Mouse (Mus musculus): ENCODE measurements around the gene Stox2. TPM values are rescaled to one million over a fixed set of nuclear protein-coding genes. Genes with fewer than 3 reads are reported as not detected.

The Stox2 gene
- polyA plus RNA-seq, 1 experiment from 2014 or later: 14.4 TPM

- no peak overlapping the region for H3K9ac ChIP-seq
- no peak overlapping the region for H3K4me3 ChIP-seq
- H3K4me2 ChIP-seq: no peak overlapping the region
- no peaks in the 10 kb centered on the region for H3K27me3 ChIP-seq
- ATAC-seq (ENCODE audit: insufficient number of reproducible peaks, low FRiP score, low TSS enrichment, low read depth): no peak
- H3K4me1 ChIP-seq: peaks cover 8% of the 10 kb centered on the region
- H3K9me3 ChIP-seq: no peaks in the 10 kb centered on the region
- 61% methylated on average over 7 of the region's 7 CpGs for WGBS
- H3K36me3 ChIP-seq: no peaks in the 10 kb centered on the region
- H3K27ac ChIP-seq: no peak overlapping the region
Measured at GRCm38 (mm10) chr8:47392927-47393326, 53.2 kb downstream of the Stox2 start.

GRCm38 (mm10) chr8:47392290-47392689 lies 53.9 kb downstream of the Stox2 start:
- H3K4me1 ChIP-seq: peaks cover 8% of the 10 kb centered on the region
- H3K27ac ChIP-seq: 0 out of 2 replicates have a peak overlapping the region, but pooled peaks have one; percentile 7
- no peaks in the 10 kb centered on the region for H3K9me3 ChIP-seq
- WGBS: 43% methylated on average over 18 of the region's 18 CpGs
- H3K27me3 ChIP-seq: no peaks in the 10 kb centered on the region
- peak overlapping the region; percentile 19; the same call in 1 of the 2 replicates for H3K4me2 ChIP-seq
- no peaks in the 10 kb centered on the region for H3K36me3 ChIP-seq
- H3K9ac ChIP-seq: no peak overlapping the region
- H3K4me3 ChIP-seq: 0 out of 2 replicates have a peak overlapping the region, but pooled peaks have one; percentile 10
- ATAC-seq (ENCODE audit: insufficient number of reproducible peaks, low FRiP score, low TSS enrichment, low read depth): no peak

- H3K27ac ChIP-seq: no peak overlapping the region
- no peaks in the 10 kb centered on the region for H3K27me3 ChIP-seq
- whole genome bisulfite sequencing: 74% methylated on average over 10 of the region's 10 CpGs
- H3K4me2 ChIP-seq: peak overlapping the region; percentile 19; the same call in 1 of the 2 replicates
- no peak for ATAC-seq (ENCODE audit: insufficient number of reproducible peaks, low FRiP score, low TSS enrichment, low read depth)
- no peaks in the 10 kb centered on the region for H3K9me3 ChIP-seq
- H3K4me3 ChIP-seq: no peak overlapping the region
- no peaks in the 10 kb centered on the region for H3K36me3 ChIP-seq
- H3K9ac ChIP-seq: no peak overlapping the region
- peaks cover 8% of the 10 kb centered on the region for H3K4me1 ChIP-seq
Measured at GRCm38 (mm10) chr8:47391844-47392243, 54.3 kb downstream of the Stox2 start.

- 75% methylated on average over 3 of the region's 3 CpGs for WGBS
- Histone ChIP-seq H3K27me3 (no peaks in the 10 kb centered on the region), H3K27ac (no peak overlapping the region)
Measured at GRCm38 (mm10) chr8:47389430-47389829, 56.7 kb downstream of the Stox2 start.

GRCm38 (mm10) chr8:47388171-47388570 lies 58.0 kb downstream of the Stox2 start:
- Histone ChIP-seq H3K4me1 (peaks cover 8% of the 10 kb centered on the region), H3K27ac (no peak overlapping the region), H3K36me3 (no peaks in the 10 kb centered on the region), H3K9ac (no peak overlapping the region), H3K4me3 (no peak overlapping the region), H3K27me3 (no peaks in the 10 kb centered on the region), H3K4me2 (no peak overlapping the region), H3K9me3 (no peaks in the 10 kb centered on the region)
- ATAC-seq (ENCODE audit: insufficient number of reproducible peaks, low FRiP score, low TSS enrichment, low read depth): no peak
- WGBS: 77% methylated on average over 12 of the region's 12 CpGs

More at GRCm38 (mm10) chr8:47389430-47389829, 56.7 kb downstream of the Stox2 start:
- H3K4me3 ChIP-seq: no peak overlapping the region
- H3K9me3 ChIP-seq: no peaks in the 10 kb centered on the region
- no peak overlapping the region for H3K4me2 ChIP-seq
- H3K36me3 ChIP-seq: no peaks in the 10 kb centered on the region
- H3K9ac ChIP-seq: no peak overlapping the region
- H3K4me1 ChIP-seq: peaks cover 8% of the 10 kb centered on the region
- no peak for ATAC-seq (ENCODE audit: insufficient number of reproducible peaks, low FRiP score, low TSS enrichment, low read depth)

GRCm38 (mm10) chr8:47385810-47386209 lies 60.4 kb downstream of the Stox2 start:
- Histone ChIP-seq H3K27me3 (no peaks in the 10 kb centered on the region), H3K36me3 (no peaks in the 10 kb centered on the region), H3K9me3 (no peaks in the 10 kb centered on the region), H3K4me3 (no peak overlapping the region), H3K9ac (no peak overlapping the region), H3K4me1 (no peaks in the 10 kb centered on the region), H3K4me2 (no peak overlapping the region), H3K27ac (no peak overlapping the region)
- 69% methylated on average over 1 of the region's 1 CpGs for WGBS
- ATAC-seq (ENCODE audit: insufficient number of reproducible peaks, low FRiP score, low TSS enrichment, low read depth): no peak

GRCm38 (mm10) chr8:47384151-47384550 lies 62.0 kb downstream of the Stox2 start:
- Histone ChIP-seq H3K4me1 (no peaks in the 10 kb centered on the region), H3K27me3 (no peaks in the 10 kb centered on the region), H3K9me3 (no peaks in the 10 kb centered on the region), H3K36me3 (no peaks in the 10 kb centered on the region), H3K9ac (no peak overlapping the region), H3K27ac (no peak overlapping the region), H3K4me2 (no peak overlapping the region), H3K4me3 (no peak overlapping the region)
- ATAC-seq (ENCODE audit: insufficient number of reproducible peaks, low FRiP score, low TSS enrichment, low read depth): no peak
- 76% methylated on average over 5 of the region's 5 CpGs for WGBS

GRCm38 (mm10) chr8:47383632-47384031 lies 62.5 kb downstream of the Stox2 start:
- 78% methylated on average over 9 of the region's 9 CpGs for WGBS
- Histone ChIP-seq H3K9me3 (no peaks in the 10 kb centered on the region), H3K9ac (no peak overlapping the region), H3K4me2 (no peak overlapping the region), H3K27me3 (no peaks in the 10 kb centered on the region), H3K36me3 (no peaks in the 10 kb centered on the region), H3K27ac (no peak overlapping the region), H3K4me1 (no peaks in the 10 kb centered on the region), H3K4me3 (no peak overlapping the region)
- ATAC-seq (ENCODE audit: insufficient number of reproducible peaks, low FRiP score, low TSS enrichment, low read depth): no peak

- Histone ChIP-seq H3K9me3 (no peaks in the 10 kb centered on the region), H3K27me3 (no peaks in the 10 kb centered on the region), H3K4me1 (no peaks in the 10 kb centered on the region), H3K27ac (no peak overlapping the region), H3K4me3 (no peak overlapping the region), H3K9ac (no peak overlapping the region), H3K36me3 (no peaks in the 10 kb centered on the region), H3K4me2 (no peak overlapping the region)
- WGBS: 44% methylated on average over 3 of the region's 3 CpGs
- no peak for ATAC-seq (ENCODE audit: insufficient number of reproducible peaks, low FRiP score, low TSS enrichment, low read depth)
Measured at GRCm38 (mm10) chr8:47381216-47381615, 64.9 kb downstream of the Stox2 start.

GRCm38 (mm10) chr8:47380725-47381124 lies 65.4 kb downstream of the Stox2 start:
- Histone ChIP-seq H3K4me3 (no peak overlapping the region), H3K4me1 (no peaks in the 10 kb centered on the region), H3K4me2 (no peak overlapping the region), H3K27ac (no peak overlapping the region; the same call in 1 of the 2 replicates), H3K27me3 (no peaks in the 10 kb centered on the region), H3K9ac (no peak overlapping the region), H3K36me3 (no peaks in the 10 kb centered on the region), H3K9me3 (no peaks in the 10 kb centered on the region)
- ATAC-seq (ENCODE audit: insufficient number of reproducible peaks, low FRiP score, low TSS enrichment, low read depth): no peak
- WGBS: 67% methylated on average over 6 of the region's 6 CpGs

- no peak overlapping the region for H3K4me2 ChIP-seq
- H3K4me1 ChIP-seq: no peaks in the 10 kb centered on the region
- H3K9ac ChIP-seq: no peak overlapping the region
- ATAC-seq (ENCODE audit: insufficient number of reproducible peaks, low FRiP score, low TSS enrichment, low read depth): no peak
- no peak overlapping the region for H3K27ac ChIP-seq
- no peaks in the 10 kb centered on the region for H3K36me3 ChIP-seq
- no peak overlapping the region for H3K4me3 ChIP-seq
- no peaks in the 10 kb centered on the region for H3K27me3 ChIP-seq
- no peaks in the 10 kb centered on the region for H3K9me3 ChIP-seq
- WGBS: 39% methylated on average over 3 of the region's 3 CpGs
Measured at GRCm38 (mm10) chr8:47380075-47380474, 66.1 kb downstream of the Stox2 start.

- 94% methylated on average over 7 of the region's 7 CpGs for WGBS
- Histone ChIP-seq H3K27ac (no peak overlapping the region), H3K9ac (no peak overlapping the region), H3K27me3 (no peaks in the 10 kb centered on the region), H3K36me3 (no peaks in the 10 kb centered on the region), H3K4me3 (no peak overlapping the region), H3K4me1 (no peaks in the 10 kb centered on the region), H3K9me3 (peaks cover 3% of the 10 kb centered on the region; the same call in 1 of the 2 replicates), H3K4me2 (no peak overlapping the region)
- no peak for ATAC-seq (ENCODE audit: insufficient number of reproducible peaks, low FRiP score, low TSS enrichment, low read depth)
Measured at GRCm38 (mm10) chr8:47376651-47377050, 69.5 kb downstream of the Stox2 start.

- no peaks in the 10 kb centered on the region for H3K27me3 ChIP-seq
- no peak overlapping the region for H3K4me3 ChIP-seq
- no peak for ATAC-seq (ENCODE audit: insufficient number of reproducible peaks, low FRiP score, low TSS enrichment, low read depth)
- H3K4me1 ChIP-seq: peaks cover 22% of the 10 kb centered on the region
- no peaks in the 10 kb centered on the region for H3K36me3 ChIP-seq
- H3K9me3 ChIP-seq: peaks cover 3% of the 10 kb centered on the region; the same call in 1 of the 2 replicates
- no peak overlapping the region for H3K9ac ChIP-seq
- H3K27ac ChIP-seq: no peak overlapping the region
- 88% methylated on average over 7 of the region's 7 CpGs for WGBS
- H3K4me2 ChIP-seq: no peak overlapping the region
Measured at GRCm38 (mm10) chr8:47373757-47374156, 72.4 kb downstream of the Stox2 start.

Measured in limb, embryonic 15.5 days (tissue).